Mouse (Mus musculus) limb, embryonic 14.5 days (tissue): Measurements from ENCODE around the gene Brd3. TPM values are rescaled to one million over a fixed set of nuclear protein-coding genes. Genes with fewer than 3 reads are reported as not detected.

Experiments
- ATAC-seq: fragments of 200-750 bp; cut with Nextera tagmentation; 2 replicates; pipeline ENCODE4 v1.8.0; 2017; ENCODE audit warnings: low read depth, moderate number of reproducible peaks, moderate TSS enrichment; ENCODE audit not compliant: low FRiP score
- DNase-seq: peaks from one replicate; pipeline ENCODE4 v3.0.0-alpha.2; 2015; ENCODE audit warnings: low spot score
- H3K27ac ChIP-seq: fragments of 300-500 bp; sonication (generic); replicated peaks from 2 replicates; pipeline ENCODE4 v1.5.1; 2014; ENCODE audit warnings: low read depth, mild to moderate bottlenecking, low read length, moderate library complexity, mixed read lengths
- H3K27me3 ChIP-seq: fragments of 300-500 bp; sonication (generic); 2 replicates; pipeline ENCODE4 v1.6.1; 2014; ENCODE audit warnings: low read length, mixed read lengths; ENCODE audit not compliant: control insufficient read depth, insufficient read depth
- H3K36me3 ChIP-seq: fragments of 300-500 bp; sonication (generic); 2 replicates; pipeline ENCODE4 v1.6.1; 2014; ENCODE audit warnings: mild to moderate bottlenecking, low read length, moderate library complexity, mixed read lengths; ENCODE audit not compliant: control insufficient read depth, insufficient read depth
- H3K4me1 ChIP-seq: fragments of 300-500 bp; sonication (generic); 2 replicates; pipeline ENCODE4 v1.6.1; 2014; ENCODE audit warnings: antibody characterized with exemption, low read length, mixed read lengths; ENCODE audit not compliant: control insufficient read depth, insufficient read depth
- H3K4me2 ChIP-seq: fragments of 300-500 bp; sonication (generic); replicated peaks from 2 replicates; pipeline ENCODE4 v1.6.1; 2014; ENCODE audit warnings: low read depth, mild to moderate bottlenecking, low read length, moderate library complexity; ENCODE audit not compliant: severe bottlenecking
- H3K4me3 ChIP-seq: fragments of 300-500 bp; sonication (generic); replicated peaks from 2 replicates; pipeline ENCODE4 v1.5.1; 2014; ENCODE audit warnings: low read length
- H3K9ac ChIP-seq: fragments of 300-500 bp; sonication (generic); 2 replicates; pipeline ENCODE4 v1.6.1; 2014; ENCODE audit warnings: mild to moderate bottlenecking, low read depth, low read length, moderate library complexity; ENCODE audit not compliant: severe bottlenecking
- H3K9me3 ChIP-seq: fragments of 300-500 bp; sonication (generic); 2 replicates; pipeline ENCODE4 v1.6.1; 2016; ENCODE audit warnings: low read length; ENCODE audit not compliant: control insufficient read depth
- POLR2A ChIP-seq: fragments of 200-500 bp; IDR thresholded peaks from 2 replicates; pipeline ENCODE4 v1.8.0; 2012; ENCODE audit warnings: inconsistent platforms, mild to moderate bottlenecking, moderate library complexity, borderline replicate concordance; ENCODE audit not compliant: insufficient read depth, insufficient read length; ENCODE audit errors: extremely low read depth
- whole genome bisulfite sequencing: fragments of 180-500 bp; shearing (Covaris S2); extraction: QIAGEN DNeasy Blood & Tissue Kit; methylation state at CpG from one replicate; pipeline ENCODE4 v1.1.7; 2014; 5-methylcytosine and 5-hydroxymethylcytosine counted together
- polyA plus RNA-seq, 2 experiments: library from polyadenylated mRNA; depleted of rRNA in 1 of 2; stranded (reverse) in 1 of 2; unstranded in 1 of 2; fragments of >200 nt; fragmentation: Nextera tagmentation in 1 of 2; extraction: Ambion mirVana in 1 of 2; gene quantifications; 2 replicates each; pipeline versions ENCODE4 v1.2.1 to v1.2.3; 2012 to 2014

Brd3 gene
- polyA plus RNA-seq, 2 experiments: 75.5 to 155 TPM

DNA sequence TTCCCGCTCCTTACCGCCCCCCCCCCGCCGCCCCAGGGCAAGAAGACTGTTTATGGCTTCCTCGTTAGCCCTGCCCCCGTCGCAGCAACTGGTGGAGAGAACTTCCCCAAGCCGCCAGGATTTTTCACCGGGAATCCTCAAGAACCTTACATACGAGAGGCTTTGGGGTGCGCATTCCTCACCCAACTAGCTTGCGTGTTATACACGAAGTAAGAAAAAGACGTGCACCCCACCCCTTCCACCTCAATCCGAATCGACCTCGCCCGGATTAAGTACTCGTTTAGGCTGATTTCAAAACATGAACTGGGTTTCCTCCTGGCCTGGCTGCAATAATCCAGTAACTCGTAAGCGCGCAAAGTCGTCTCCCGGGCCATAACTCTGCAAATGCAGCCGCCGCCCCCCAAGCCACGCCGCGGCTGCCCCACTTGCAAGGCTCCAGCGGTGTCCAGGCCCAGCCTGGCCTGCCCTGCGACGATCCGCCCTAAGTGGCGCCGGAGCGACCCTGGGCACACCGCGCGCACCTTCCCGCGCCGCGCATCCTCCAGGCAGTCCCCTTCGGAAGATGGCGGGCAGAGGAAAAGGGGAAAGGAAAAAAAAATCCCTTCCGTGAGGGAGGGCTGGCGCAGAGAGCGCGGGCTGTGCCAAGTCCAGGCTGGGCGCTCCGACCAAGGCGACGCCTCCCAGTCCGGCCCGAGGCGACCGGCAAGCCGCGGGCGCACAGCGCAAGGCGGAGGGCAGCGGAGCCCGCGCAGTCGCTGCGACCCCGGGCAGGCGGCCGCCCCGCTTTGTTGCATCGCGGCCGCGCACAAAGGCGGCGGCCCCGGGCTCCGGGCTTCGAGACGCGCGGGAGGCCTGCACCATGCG lies 32.6 kb downstream of the Brd3 start:
- H3K9ac ChIP-seq: peak overlapping the region; percentile 94
- peaks cover 22% of the 10 kb centered on the region for H3K36me3 ChIP-seq
- H3K27ac ChIP-seq: peak overlapping the region; percentile 94
- H3K4me3 ChIP-seq: peak overlapping the region; percentile 95
- peaks cover 24% of the 10 kb centered on the region for H3K4me1 ChIP-seq
- H3K4me2 ChIP-seq: peak overlapping the region; percentile 90
- ATAC-seq (peak; percentile 28), DNase-seq (peak; percentile 16)
- H3K27me3 ChIP-seq: no peaks in the 10 kb centered on the region
- 2% methylated on average over 38 of the region's 84 CpGs for WGBS
- H3K9me3 ChIP-seq: no peaks in the 10 kb centered on the region
- no peak for TF ChIP-seq POLR2A

DNA sequence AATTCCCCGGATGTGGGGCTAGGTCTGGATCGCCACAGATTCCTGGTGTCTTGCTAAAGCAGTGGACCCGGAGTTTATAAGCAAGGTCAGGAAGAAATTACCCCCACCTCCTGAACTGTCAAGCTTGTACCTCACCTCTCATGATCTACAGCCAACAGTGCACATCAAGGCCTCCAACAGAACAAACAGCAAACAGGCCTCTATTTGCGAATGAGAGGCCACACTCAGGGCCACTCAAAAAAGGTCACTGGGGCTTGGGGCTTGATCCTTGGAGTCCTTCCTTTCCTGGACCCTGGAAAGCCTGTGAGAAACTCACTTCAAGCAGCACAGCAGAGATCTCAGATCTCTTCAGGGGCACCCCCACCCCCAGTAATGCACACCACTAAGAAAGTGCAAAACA lies 33.6 kb downstream of the Brd3 start:
- Histone ChIP-seq H3K27ac (peak overlapping the region; percentile 26; the same call in 1 of the 2 replicates), H3K9ac (peak overlapping the region; percentile 94), H3K4me1 (peaks cover 24% of the 10 kb centered on the region), H3K4me2 (peak overlapping the region; percentile 90), H3K27me3 (no peaks in the 10 kb centered on the region), H3K4me3 (peak overlapping the region; percentile 95), H3K36me3 (peaks cover 26% of the 10 kb centered on the region), H3K9me3 (no peaks in the 10 kb centered on the region)
- DNase-seq: no peak
- WGBS: 8% methylated on average over 4 of the region's 4 CpGs
- ATAC-seq: no peak
- no peak for TF ChIP-seq POLR2A

GRCm38 (mm10) chr2:27473061-27473765 lies 34.2 kb downstream of the Brd3 start:
- WGBS: 59% methylated on average over 7 of the region's 7 CpGs
- H3K27ac ChIP-seq: no peak overlapping the region
- no peak for DNase-seq
- H3K9ac ChIP-seq: no peak overlapping the region
- peaks cover 26% of the 10 kb centered on the region for H3K36me3 ChIP-seq
- no peaks in the 10 kb centered on the region for H3K27me3 ChIP-seq
- peaks cover 24% of the 10 kb centered on the region for H3K4me1 ChIP-seq
- H3K4me3 ChIP-seq: peak overlapping the region; percentile 95
- no peak for TF ChIP-seq POLR2A
- peak overlapping the region; percentile 90 for H3K4me2 ChIP-seq
- ATAC-seq: no peak
- no peaks in the 10 kb centered on the region for H3K9me3 ChIP-seq

DNA sequence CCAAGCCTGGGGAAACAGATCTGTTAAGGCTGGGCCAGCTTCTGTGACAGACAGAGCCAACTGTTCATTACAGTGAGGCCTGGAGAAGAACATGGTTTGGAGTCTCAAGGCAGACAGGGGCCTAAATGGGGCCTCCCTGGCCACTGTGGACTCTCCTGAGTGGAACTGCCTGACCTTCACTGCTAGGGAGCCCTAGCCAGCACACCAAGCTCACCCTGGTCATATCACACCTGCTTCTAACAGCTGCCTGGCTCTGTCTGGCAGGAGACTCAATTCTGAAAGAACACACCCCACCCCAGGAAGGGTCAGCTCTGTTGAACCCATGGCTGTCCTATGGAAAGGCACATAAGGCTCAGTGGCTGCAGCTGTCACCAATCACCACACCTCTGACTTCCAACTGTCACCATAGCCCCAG lies 36.3 kb downstream of the Brd3 start:
- Histone ChIP-seq H3K9ac (no peak overlapping the region), H3K27me3 (no peaks in the 10 kb centered on the region), H3K27ac (no peak overlapping the region), H3K4me3 (no peak overlapping the region), H3K4me1 (peaks cover 20% of the 10 kb centered on the region), H3K4me2 (no peak overlapping the region), H3K36me3 (peaks cover 42% of the 10 kb centered on the region), H3K9me3 (no peaks in the 10 kb centered on the region)
- no peak for TF ChIP-seq POLR2A
- peak; percentile 12 for DNase-seq
- ATAC-seq: no peak

- DNase-seq: no peak
Measured at GRCm38 (mm10) chr2:27470535-27470934, 36.9 kb downstream of the Brd3 start.

More at GRCm38 (mm10) chr2:27470535-27470934, 36.9 kb downstream of the Brd3 start:
- Histone ChIP-seq H3K4me3 (no peak overlapping the region), H3K27me3 (no peaks in the 10 kb centered on the region), H3K27ac (no peak overlapping the region), H3K36me3 (peaks cover 48% of the 10 kb centered on the region), H3K9me3 (no peaks in the 10 kb centered on the region), H3K9ac (no peak overlapping the region), H3K4me2 (no peak overlapping the region), H3K4me1 (peaks cover 20% of the 10 kb centered on the region)
- ATAC-seq: no peak
- TF ChIP-seq POLR2A: no peak
- WGBS: 97% methylated on average over 2 of the region's 2 CpGs
